Mouse (Mus musculus) Muller cell, postnatal 12 days (primary cell): Measurements from ENCODE around the gene Klk1b8.
"Not testable (repeated sequence)": the region's sequence is repeated elsewhere in the genome, so short reads cannot be mapped to it uniquely, and the experiment has no call there.

Experiments
- DNase-seq: peaks from one replicate; pipeline ENCODE4 v3.0.0-alpha.2; 2015; ENCODE audit errors: inconsistent ontology term

The Klk1b8 gene

DNA sequence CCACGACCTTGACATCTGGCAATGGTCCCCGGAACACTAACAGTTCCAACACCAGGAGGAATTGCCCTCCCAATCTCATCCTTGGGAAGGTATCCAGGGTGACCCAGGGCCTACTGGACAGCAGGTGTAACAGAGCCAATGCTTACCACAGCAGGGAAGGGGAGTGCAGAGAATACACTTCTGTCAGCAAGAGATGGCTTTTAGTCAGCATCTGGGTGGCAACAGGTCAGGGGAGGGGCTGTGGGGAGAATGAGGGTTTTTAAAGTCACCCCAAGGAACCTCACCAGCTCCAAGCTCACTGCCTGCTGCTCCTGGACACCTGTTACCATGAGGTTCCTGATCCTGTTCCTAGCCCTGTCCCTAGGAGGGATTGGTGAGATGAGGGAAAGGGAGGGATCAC, at the start of gene Klk1b8:
Gene Klk1b8, plus strand, starts transcription at position 301 of the 400 bp plus-strand sequence.
- DNase-seq: no peak

DNA sequence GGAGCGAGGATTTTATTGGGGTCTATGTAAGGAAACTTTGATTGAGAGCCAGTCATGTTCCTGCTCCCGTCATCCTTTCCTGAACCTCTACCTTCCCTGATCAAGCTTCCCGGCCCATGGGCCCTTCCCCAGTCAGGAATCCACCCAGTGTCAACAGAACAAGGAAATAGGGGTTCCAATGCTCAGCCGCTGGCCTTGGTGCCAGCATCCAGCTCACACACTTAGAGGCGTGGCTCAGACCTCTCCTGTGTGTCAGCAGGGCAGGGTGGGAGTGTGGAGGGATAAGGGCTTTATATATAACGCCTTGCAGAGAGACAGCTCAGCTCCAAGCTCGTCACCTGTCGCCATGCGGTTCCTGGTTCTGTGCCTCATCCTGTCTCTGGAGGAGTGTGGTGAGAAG, 35.6 kb upstream of the Klk1b8 start:
- DNase-seq: no peak

DNA sequence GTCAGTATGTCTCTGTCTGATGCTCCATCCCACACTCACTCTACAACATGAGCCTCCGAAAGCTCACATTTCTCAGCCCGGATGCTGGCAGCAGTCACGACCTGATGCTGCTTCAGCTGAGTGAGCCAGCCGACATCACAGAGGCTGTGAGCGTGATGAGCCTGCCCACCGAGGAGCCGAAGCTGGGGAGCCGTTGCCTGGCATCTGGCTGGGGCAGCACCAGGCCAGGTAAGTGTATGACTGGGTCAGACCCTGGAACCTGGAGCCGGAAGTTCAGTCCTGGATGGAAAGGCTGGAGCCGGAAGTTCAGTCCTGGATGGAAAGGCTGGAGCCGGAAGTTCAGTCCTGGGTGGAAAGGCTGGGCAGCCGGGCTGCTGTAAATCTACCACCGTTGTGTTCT, 32.0 kb upstream of the Klk1b8 start:
- no peak for DNase-seq

DNA sequence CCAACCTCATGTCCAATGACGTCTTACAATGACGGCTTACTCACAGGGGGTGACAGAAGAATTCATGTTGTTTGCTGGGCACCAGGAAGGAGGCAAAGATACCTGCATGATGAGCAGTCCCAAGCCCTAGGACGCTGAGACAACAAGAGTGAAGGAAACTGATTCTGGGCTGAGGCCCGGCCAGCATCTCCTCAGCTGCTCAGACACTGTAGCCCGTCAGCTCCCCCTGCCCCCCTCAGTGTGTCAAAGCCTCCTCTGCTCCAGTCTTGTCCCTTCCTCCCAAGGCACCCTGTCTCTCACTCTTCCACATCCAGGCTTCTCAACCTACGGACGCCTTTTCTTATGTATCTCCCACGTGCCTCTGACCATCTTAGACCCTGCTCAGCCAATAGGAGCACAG, 31.6 kb upstream of the Klk1b8 start:
- DNase-seq: no peak

DNA sequence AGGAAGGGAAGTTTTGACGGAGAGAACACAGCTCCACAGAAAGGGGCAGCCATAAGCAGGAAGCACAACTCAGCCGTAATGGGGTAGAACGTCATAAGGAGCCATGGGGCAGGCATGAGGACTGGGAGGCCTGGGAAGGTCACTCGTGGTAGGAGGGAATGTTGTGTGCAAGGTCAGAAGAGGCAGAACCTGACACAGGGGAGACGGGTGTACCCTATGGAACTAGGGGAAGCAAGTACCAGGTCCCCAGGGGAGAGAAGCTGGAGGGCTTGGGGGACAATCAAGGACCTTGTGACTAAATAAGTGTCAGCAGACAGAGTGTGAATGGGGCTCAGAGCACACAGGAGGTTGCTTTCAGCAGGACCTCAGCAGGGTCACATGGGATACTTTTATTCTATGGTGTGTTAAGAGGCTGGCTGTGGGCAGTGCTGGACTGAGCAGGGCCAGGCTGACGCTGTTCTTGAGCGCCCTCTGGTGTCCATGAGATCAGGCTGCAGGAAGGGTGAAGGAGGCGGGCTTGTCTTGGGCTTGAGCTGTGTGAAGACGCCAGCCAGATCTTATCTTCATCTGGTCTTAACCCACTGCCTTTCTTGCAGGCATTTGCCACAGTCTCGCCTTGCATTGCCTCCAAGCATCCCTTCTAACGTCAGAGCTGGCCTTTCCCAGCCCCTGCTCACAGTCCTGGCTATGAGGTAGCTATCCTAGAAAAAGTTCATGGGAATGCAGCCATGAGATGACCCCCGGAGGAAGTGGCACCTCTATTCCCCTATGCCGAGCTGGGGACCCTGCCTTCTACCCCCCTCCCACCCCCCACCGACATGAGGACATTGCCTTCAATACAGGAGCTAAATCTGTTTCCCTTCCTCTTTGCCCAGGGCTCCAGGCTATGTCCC, 30.7 kb upstream of the Klk1b8 start:
- DNase-seq: peak; percentile 34

DNA sequence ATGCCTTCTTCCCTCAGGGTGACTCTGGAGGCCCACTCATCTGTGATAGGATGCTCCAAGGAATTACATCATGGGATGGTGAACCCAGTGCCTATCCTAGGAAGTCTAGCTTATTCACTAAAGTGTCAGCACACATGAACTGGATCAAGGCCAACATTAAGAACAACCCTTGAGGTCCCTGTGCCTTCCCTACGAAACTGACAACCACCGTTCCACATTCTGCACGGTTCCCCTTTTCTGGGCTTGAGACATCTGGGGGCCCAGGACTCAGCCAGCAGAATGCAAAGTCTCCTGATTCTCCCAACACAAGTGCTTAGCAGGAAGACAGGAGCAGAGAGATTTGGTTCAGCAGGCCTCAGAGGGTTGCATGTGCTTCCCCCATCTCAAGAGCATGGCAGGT, 29.9 kb upstream of the Klk1b8 start:
- no peak for DNase-seq

DNA sequence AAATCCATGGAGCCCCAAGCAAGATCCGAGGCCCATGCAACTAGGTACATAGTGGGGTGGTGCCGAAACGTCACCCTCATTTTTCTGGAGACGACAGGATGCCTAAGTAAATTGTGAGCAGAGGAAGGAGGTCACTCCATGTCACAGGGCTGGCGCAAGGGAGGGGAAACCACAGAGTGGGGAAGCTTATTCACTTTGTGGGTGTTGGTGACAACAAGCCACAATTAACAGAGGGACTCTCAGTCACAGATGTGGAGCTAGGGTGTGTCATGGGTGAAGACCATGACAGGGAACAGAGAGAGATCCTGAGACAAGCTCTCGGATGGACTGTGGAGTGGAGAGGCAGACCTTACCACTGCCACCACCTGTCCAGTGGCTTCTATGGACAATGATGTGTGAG, 29.4 kb upstream of the Klk1b8 start:
- DNase-seq: no peak

DNA sequence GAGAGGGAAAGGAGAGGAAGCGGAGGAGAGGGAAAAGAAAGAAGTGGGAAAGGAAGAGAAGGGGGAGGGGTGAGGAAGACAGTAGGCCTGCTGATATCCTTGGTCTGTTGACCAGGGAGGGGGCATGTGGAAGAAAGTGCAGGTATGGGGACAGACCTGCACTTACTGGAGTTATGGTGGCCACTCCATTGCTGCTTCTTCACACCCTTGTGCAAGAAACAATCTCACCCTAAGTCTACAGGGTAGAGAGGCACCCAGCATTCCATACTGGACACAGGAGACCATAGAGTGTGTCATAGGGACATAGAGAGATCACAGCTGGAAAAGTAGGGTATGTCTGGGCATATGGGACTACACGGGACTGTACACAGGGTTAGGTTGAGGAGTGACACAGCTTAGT, 28.5 kb upstream of the Klk1b8 start:
- DNase-seq: no peak

DNA sequence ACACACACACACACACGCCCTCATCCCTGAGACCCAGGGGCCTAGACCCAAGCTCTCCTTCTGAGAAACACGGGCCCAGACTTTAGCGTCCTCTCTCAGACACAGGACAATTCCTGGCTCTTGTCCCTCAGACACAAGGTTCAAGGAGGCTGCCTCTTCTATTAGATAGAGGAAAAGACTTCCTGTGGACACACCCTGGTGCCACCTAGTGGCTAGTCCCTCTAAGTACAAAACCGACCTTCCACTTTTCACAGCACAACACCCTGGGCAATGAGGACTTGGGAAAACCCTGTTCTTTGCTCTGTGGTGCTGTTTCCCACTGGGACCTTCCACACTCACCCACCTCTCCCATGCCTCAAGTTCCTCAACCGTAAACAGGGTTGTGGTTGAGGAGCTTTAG, 24.5 kb upstream of the Klk1b8 start:
- DNase-seq: no peak

DNA sequence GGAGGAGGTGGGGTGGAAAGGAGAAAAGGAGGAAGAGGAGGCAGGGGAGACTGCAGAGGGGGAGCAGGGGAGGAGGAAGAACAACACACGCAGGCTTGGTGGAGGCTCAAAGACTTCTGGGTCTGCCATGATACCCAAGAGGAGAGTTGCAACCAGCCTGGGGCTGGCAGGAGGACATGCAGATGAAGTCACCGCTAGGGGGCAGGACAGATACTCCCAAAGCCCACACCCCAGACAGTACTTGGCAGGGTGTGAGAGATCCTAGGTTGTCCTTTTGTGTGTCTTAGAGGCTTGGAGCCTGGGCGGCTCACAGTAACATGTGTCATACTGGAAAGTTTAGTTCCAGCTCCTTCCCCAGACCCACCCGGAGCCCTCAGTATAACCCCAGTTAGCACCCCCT, 21.9 kb upstream of the Klk1b8 start:
- DNase-seq: no peak

DNA sequence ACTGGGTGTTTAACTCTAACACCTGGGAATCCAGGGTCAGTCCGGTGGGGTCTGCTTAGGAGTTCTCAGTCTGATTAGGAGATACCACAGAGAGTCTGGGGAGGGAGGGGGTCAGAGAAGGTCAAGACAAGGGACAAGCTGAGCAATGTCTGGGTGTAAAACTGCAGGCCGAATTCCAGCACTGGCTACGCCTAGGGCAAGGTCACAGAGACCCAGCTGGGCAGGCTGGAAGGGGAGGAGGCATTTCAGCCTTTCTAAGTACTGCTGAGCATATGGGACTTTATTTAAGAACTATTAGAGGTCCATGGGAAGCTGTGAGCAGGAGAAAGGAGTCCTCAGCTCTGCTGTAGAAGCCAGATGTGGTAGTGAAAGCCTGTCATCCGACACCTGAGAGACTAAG, 18.1 kb upstream of the Klk1b8 start:
- no peak for DNase-seq

DNA sequence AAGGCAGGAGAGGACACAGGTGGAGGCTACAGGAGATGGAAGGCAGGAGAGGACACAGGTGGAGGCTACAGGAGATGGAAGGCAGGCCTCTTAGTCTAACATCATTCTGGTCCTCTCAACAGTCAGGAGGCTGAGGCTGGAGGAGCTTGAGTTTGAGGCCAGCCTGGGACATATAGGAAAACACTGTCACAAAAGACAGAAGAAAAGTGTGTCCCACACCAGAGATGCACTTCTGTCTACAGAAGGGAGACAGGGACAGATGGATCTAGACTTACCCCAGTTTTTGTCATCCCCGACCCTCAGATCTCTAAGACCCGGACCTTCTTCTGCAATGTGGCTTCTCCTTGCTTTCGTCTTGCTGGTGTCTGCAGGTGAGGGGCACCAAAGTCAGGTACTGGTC, 17.0 kb upstream of the Klk1b8 start, which contains the start of gene Klk15:
Gene Klk15, plus strand, starts transcription at position 301 of the 400 bp plus-strand sequence.
- DNase-seq: no peak

DNA sequence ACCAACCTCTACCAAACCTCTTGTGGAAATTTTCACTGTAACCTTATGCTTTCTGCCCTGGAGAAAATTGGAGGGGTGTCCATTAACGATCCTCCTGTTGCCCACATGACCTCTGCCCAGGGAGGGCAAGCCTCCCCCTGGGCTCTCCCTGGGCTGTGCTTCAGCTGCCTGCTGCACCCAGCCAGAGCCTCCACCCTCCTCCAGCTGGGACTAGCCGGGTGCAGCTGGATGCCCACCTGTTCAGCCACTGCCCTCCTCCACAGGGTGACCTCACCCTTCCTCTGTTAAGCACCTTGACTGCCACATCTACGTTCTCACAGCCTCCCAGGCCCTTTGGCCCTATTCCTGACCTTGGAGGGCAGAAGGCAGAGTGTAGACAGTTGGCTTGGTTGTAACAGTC, 15.7 kb upstream of the Klk1b8 start:
- DNase-seq: no peak

DNA sequence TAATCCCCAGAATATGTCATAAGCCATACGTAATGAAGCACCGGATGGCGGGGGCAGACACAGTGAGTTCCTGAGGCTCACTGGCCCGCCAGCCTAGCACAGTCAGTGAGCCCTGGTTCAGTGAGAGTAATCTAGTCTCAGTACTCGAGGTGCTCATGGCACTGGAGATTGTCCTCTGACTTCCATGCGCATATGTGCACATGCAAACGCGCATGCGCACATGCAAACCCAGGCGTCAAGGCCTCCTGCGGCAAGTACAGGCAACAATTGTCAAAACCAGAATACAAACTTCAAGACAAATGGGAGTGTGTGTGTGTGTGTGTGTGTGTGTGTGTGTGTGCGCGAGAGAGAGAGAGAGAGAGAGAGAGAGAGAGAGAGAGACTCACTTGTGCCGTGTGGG, 13.9 kb upstream of the Klk1b8 start:
- DNase-seq: no peak

DNA sequence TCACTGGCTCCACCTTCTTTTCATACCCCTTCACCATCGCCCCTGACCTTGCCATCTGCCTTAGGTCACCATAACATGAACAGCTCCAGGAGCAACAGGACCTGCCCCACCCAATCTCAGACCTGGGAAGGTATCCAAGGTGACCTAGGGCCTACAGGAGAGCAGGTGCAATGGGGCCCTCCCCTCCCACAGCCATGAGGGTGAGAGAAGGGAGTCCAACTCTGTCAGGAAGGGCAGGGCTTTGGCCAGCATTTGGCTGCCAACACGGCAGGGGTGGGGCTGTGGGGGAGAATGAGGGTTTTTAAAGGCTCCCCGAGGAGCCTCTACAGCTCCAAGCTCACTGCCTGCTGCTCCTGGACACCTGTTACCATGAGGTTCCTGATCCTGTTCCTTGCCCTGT, 8.2 kb upstream of the Klk1b8 start:
- not testable (repeated sequence) for DNase-seq

DNA sequence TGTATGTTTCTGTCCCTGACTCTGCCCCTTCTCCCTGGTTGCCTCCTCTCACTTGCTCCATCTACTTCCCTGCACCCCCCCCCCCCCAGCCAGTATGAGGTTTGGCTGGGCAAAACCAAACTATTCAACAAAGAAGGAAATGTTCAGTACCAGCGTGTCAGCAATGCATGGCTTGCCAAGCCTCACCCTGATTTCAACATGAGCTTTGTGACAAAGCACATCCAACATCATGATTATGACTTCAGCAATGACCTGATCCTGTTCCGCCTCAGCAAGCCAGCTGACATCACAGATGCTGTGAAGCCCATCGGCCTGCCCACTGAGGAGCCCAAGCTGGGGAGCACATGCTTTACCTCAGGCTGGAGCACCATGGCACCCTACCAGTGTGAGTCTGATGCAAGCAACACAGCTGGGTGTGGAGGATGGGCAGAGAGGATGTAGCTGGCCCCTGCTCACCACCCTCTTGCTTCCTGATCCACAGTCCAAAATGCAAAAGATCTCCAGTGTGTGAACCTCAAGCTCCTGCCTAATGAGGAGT, 5.7 kb upstream of the Klk1b8 start:
- DNase-seq: no peak

DNA sequence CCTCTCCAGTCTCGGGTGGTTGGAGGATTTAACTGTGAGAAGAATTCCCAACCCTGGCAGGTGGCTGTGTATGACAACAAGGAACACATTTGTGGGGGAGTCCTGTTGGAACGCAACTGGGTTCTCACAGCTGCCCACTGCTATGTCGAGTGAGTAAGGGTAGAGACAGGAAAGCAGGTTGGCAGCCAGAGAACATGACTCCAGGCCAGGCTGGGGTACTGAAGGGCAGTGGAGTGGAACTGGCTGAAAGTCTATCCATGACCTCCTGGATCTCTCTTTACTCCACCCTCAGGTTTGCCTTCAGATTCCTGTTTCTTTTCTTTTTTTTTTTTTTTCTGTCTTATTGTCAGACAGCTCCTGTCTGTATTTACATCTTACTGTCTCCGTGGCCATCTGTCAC, 2.2 kb downstream of the Klk1b8 start:
- DNase-seq: no peak

DNA sequence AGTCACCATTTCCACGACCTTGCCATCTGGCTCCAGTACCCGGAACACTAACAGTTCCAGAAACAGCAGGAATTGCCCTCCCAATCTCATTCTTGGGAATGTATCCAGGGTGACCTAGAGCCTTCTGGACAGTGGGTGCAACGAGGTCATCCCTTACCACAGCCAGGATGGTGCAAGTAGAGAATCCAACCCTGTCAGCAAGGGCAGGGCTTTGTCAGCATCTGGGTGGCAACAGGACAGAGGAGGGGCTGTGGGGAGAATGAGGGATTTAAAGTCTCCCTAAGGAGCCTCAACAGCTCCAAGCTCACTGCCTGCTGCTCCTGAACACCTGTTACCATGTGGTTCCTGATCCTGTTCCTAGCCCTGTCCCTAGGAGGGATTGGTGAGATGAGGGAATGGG, 16.0 kb downstream of the Klk1b8 start, which contains the start of gene Klk1b1:
Gene Klk1b1, plus strand, starts transcription at position 301 of the 400 bp plus-strand sequence.
- no peak for DNase-seq

DNA sequence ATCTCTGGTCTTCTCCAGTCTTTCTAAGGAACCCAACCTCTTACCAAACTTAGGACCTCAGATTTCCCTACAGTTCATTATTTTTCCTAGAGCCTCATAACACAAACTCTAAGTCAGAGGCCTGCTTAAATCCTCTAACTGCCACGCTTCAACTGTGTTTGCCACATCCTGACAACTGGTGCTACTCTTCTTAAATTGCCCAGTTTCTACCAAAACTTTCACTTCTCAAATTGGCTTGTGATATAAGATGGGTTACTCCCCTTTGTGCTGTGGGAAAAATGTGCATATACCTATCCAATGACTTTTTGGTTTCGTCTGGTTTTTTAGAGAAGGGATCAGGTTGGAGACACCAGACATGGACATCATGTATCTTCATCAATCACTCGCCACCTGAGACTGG, 16.6 kb downstream of the Klk1b8 start:
- DNase-seq: no peak

DNA sequence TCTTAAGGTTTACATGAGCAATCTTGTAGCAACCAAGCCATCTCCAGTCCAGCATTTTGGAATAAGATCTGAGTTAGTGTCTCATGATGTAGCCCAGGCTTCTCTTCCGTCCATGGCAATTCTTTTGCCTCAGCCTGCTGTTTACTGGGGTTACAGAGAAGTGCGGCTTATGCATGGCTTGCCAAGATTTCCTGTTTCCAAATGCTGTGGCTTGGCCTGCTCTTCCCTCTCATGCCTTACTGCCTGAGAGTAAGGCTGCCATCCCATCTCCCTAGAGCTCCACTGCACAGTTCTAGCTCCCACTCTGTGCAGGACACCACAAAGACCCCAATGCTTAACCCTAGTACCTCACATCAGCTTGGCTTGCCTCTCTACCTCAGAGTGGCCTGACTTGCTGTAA, 17.1 kb downstream of the Klk1b8 start:
- DNase-seq: no peak

DNA sequence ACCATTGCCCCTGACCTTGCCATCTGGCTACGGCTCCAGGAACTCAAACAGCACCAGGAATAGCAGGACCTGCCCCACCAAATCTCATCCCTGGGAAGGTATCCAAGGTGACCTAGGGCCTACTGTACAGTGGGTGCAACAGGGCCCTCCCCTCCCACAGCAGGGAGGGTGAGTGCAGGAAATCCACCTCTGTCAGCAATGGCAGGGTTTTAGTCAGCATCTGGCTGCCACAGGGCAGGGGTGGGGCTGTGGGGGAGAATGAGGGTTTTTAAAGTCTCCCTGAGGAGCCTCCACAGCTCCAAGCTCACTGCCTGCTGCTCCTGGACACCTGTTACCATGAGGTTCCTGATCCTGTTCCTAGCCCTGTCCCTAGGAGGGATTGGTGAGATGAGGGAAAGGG, 25.3 kb downstream of the Klk1b8 start, which contains the start of gene Klk1b9:
Gene Klk1b9, plus strand, starts transcription at position 301 of the 400 bp plus-strand sequence.
- DNase-seq: not testable (repeated sequence)

DNA sequence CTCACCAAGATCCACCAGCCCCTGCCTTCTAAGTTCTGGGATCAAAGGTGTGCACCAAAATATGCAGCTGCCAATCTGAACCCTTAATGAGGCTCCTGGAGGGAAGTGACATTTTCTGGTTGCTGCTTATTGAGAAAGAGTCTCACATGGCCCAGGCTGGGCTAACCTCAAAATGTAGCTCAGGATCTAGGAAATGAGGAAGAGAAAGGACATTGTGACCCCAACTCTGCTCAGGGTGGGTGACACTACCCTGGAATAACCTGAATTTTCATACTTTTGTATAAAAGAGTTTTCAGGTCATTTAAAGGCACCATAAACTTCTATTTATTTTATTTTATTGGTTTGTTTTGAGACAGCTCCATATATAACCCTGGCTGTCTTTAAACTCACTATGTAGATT, 35.2 kb downstream of the Klk1b8 start:
- DNase-seq: no peak

DNA sequence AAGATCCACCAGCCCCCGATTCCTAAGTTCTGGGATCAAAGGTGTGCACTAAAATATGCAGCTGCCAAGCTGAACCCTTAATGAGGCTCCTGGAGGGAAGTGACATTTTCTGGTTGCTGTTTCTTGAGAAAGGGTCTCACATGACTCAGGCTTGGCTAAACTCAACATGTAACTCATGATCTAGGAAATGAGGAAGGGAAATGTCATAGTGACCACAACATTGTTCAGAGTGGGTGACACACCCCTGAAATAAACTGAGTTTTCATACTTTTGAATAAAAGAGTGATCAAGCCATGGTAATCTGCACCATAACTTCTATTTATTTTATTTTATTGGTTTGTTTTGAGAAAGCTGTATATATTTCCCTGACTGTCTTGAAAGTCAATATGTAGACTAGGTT, 44.4 kb downstream of the Klk1b8 start:
- not testable (repeated sequence) for DNase-seq
